Mouse (Mus musculus) midbrain, embryonic 13.5 days (tissue): ENCODE measurements at regions not wholly inside any gene's neighbourhood (a gene's known extent, or its start where the extent isn't known, plus 50 kb on each side); places are given as distances from the start of the nearest gene placed in this dataset.

ENCODE experiments used
- ATAC-seq: fragments of 200-750 bp; cut with Nextera tagmentation; 2 replicates; pipeline ENCODE4 v1.8.0; 2017; ENCODE audit warnings: mild to moderate bottlenecking, moderate TSS enrichment, moderate library complexity
- H3K27ac ChIP-seq: fragments of 300-500 bp; sonication (generic); 2 replicates; pipeline ENCODE4 v1.5.1; 2015; ENCODE audit warnings: inconsistent platforms, mild to moderate bottlenecking, moderate library complexity
- H3K27me3 ChIP-seq: fragments of 300-500 bp; sonication (generic); 2 replicates; pipeline ENCODE4 v1.6.1; 2015; ENCODE audit warnings: mild to moderate bottlenecking, inconsistent platforms
- H3K36me3 ChIP-seq: fragments of 300-500 bp; sonication (generic); 2 replicates; pipeline ENCODE4 v1.6.1; 2015; ENCODE audit warnings: mild to moderate bottlenecking, inconsistent platforms
- H3K4me1 ChIP-seq: fragments of 300-500 bp; sonication (generic); replicated peaks from 2 replicates; pipeline ENCODE4 v1.6.1; 2015; ENCODE audit warnings: inconsistent platforms
- H3K4me2 ChIP-seq: fragments of 300-500 bp; sonication (generic); replicated peaks from 2 replicates; pipeline ENCODE4 v1.6.1; 2015; ENCODE audit warnings: moderate library complexity, mild to moderate bottlenecking, inconsistent platforms
- H3K4me3 ChIP-seq: fragments of 300-500 bp; sonication (generic); replicated peaks from 2 replicates; pipeline ENCODE4 v1.5.1; 2015; ENCODE audit warnings: mild to moderate bottlenecking, inconsistent platforms
- H3K9ac ChIP-seq: fragments of 300-500 bp; sonication (generic); replicated peaks from 2 replicates; pipeline ENCODE4 v1.6.1; 2015; ENCODE audit warnings: mild to moderate bottlenecking, inconsistent platforms
- H3K9me3 ChIP-seq: fragments of 300-500 bp; sonication (generic); 2 replicates; pipeline ENCODE4 v1.6.1; 2016; ENCODE audit warnings: mild to moderate bottlenecking, inconsistent platforms
- WGBS: fragments of 180-500 bp; shearing (Covaris S2); methylation state at CpG from one replicate; pipeline ENCODE4 v1.1.7; 2015; 5-methylcytosine and 5-hydroxymethylcytosine counted together

DNA sequence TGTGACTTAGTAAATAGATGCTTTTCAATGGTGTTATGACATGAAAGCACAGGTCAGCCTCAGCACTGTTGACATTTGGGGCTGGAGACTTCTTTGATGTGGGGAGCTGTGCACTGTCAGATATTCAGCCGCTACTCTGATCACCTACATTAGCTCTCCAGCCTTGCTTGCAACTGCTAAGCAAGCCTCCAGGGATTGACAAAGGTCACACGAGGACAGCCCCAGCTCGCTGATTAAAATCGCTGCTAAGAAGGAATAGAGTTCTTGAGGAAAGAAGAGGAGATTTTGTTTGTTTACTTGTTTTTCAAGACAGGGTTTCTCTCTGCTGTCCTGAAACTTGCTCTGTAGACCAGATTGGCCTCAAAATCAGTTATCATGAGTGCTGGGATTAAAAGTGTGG, 126.8 kb upstream of the Zfp706 start:
- ATAC-seq = no peak
- Histone ChIP-seq H3K4me2 (no peak overlapping the region), H3K4me3 (no peak overlapping the region), H3K9me3 (no peaks in the 10 kb centered on the region), H3K27ac (peak overlapping the region; percentile 10; the same call in 1 of the 2 replicates), H3K9ac (no peak overlapping the region), H3K36me3 (no peaks in the 10 kb centered on the region), H3K27me3 (no peaks in the 10 kb centered on the region), H3K4me1 (peaks cover 20% of the 10 kb centered on the region)
- WGBS = 26% methylated on average over 4 of the region's 4 CpGs

DNA sequence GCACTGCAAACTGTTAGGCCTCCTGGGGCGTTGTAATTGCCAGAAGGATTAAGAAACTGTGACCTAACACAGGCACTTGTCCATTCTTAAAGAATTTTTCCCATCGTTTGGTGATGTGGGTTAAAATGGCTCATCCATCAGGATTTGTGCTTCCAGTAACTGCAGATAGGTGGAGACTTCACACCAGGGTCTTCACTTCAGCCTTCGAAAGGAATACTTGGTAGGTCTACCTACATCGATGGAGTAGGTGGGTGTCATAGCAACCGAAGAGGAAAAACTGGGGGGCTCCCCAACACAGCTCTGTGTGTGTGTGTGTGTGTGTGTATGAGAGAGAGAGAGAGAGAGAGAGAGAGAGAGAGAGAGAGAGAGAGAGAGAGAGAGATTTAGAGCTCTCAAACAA, 126.3 kb upstream of the Zfp706 start:
- Histone ChIP-seq H3K4me1 (peaks cover 20% of the 10 kb centered on the region), H3K27me3 (no peaks in the 10 kb centered on the region), H3K9me3 (no peaks in the 10 kb centered on the region), H3K27ac (no peak overlapping the region), H3K4me3 (no peak overlapping the region), H3K36me3 (no peaks in the 10 kb centered on the region), H3K9ac (no peak overlapping the region), H3K4me2 (no peak overlapping the region)
- 0 out of 2 replicates have a peak, but pooled peaks have one; percentile 49 for ATAC-seq
- WGBS = 32% methylated on average over 5 of the region's 5 CpGs

DNA sequence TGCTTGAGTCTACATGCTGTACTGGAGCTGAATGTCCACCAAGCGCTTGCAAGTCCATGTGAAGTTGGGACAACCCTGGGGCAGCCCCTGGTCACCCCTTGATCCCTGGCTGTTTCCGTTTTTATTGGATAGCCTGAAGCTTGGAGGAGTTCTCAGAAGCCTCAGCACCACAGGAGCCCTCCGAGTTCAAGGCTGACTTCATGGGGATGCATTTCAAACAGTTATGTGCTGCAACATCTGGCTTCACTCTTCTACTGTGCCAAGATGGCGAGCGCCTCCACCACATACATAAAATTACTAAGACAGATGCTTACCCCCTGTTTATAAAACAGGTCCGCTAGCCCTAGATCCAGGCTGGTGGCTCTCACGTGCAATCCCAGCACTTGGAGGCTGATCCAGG, 120.1 kb upstream of the Zfp706 start:
- no peaks in the 10 kb centered on the region for H3K4me1 ChIP-seq
- H3K36me3 ChIP-seq = no peaks in the 10 kb centered on the region
- H3K4me2 ChIP-seq = no peak overlapping the region
- H3K27ac ChIP-seq = no peak overlapping the region
- 81% methylated on average over 7 of the region's 7 CpGs for WGBS
- H3K27me3 ChIP-seq = no peaks in the 10 kb centered on the region
- no peak overlapping the region for H3K4me3 ChIP-seq
- no peak for ATAC-seq
- H3K9ac ChIP-seq = no peak overlapping the region
- no peaks in the 10 kb centered on the region for H3K9me3 ChIP-seq

DNA sequence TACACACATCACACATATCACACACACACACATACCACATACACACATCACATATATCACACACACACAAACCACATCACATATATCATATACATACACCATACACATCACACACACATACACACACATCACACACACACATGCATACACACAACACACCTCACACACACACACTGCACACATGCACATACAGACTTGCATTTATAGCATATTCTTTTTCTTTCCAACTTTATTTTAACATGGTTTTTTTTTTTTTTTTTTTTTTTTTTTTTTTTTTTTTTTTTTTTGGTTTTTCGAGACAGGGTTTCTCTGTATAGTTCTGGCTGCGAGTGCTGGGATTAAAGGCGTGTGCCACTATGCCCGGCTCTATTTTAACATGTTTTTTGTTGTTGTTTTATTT, 119.6 kb upstream of the Zfp706 start:
- no peak overlapping the region for H3K4me3 ChIP-seq
- WGBS = 92% methylated on average over 4 of the region's 4 CpGs
- no peak overlapping the region for H3K4me2 ChIP-seq
- ATAC-seq = no peak
- H3K9me3 ChIP-seq = no peaks in the 10 kb centered on the region
- no peak overlapping the region for H3K9ac ChIP-seq
- H3K36me3 ChIP-seq = no peaks in the 10 kb centered on the region
- no peaks in the 10 kb centered on the region for H3K27me3 ChIP-seq
- H3K27ac ChIP-seq = no peak overlapping the region
- no peaks in the 10 kb centered on the region for H3K4me1 ChIP-seq

DNA sequence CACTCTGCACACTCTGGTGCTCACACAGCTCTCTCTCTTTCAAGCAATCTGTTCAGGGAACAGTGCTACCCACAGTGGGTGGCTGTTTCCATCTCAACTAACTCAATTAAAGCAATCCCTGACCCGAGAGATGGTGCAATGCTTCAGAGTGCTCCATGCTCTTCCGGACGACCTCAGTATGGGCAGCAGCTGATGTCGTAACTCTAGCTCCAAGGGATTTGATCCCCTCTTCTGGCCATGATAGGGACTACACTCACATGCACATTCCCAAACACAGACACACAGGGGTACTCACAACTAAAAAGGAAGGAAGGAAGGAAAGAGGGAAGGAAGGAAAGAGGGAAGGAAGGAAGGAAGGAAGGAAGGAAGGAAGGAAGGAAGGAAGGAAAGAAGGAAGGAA, 118.2 kb upstream of the Zfp706 start:
- H3K4me2 ChIP-seq = no peak overlapping the region
- no peaks in the 10 kb centered on the region for H3K27me3 ChIP-seq
- WGBS = 65% methylated on average over 4 of the region's 4 CpGs
- no peaks in the 10 kb centered on the region for H3K4me1 ChIP-seq
- H3K9ac ChIP-seq = no peak overlapping the region
- no peak for ATAC-seq
- H3K9me3 ChIP-seq = no peaks in the 10 kb centered on the region
- H3K4me3 ChIP-seq = no peak overlapping the region
- no peak overlapping the region for H3K27ac ChIP-seq
- no peaks in the 10 kb centered on the region for H3K36me3 ChIP-seq

DNA sequence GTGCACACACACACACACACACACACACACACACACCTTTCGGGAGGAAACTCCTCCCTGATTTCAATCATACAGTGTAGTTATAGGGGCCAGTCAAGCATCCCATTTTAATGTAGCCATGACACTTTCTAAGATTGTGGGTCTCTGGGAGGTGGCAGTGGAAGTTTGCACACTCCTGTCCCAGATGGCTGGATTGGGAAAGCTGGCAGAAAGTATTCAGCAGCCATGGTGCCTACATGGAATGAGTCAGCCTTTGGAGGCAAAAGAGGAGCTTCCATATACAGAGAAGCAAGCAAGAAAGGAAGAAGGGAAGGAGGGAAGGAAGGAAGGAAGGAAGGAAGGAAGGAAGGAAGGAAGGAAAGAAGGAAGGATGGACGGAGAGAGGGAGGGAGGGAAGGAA, 117.4 kb upstream of the Zfp706 start:
- H3K27ac ChIP-seq = no peak overlapping the region
- H3K4me1 ChIP-seq = no peaks in the 10 kb centered on the region
- no peaks in the 10 kb centered on the region for H3K9me3 ChIP-seq
- H3K4me2 ChIP-seq = no peak overlapping the region
- H3K36me3 ChIP-seq = no peaks in the 10 kb centered on the region
- 91% methylated on average over 2 of the region's 2 CpGs for WGBS
- ATAC-seq = no peak
- H3K9ac ChIP-seq = no peak overlapping the region
- no peak overlapping the region for H3K4me3 ChIP-seq
- H3K27me3 ChIP-seq = no peaks in the 10 kb centered on the region

DNA sequence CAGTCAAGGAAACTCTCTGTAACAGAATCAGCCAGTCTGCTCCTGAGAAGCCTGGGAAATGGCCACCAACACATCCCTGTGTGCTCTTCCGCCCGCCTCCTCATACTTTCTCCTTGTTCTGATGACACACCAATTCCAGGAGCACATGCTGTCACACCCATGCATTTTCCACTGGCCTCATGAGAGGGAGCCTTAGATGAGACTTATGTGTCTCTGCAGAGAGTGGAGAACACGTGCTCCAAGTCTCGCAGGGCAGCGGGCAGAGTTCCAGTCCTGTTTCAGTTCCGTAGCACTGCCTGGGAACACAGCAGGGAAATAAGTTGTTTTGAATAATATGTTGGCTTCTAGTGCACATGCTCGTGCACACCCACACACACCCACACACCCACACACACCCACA, 116.7 kb upstream of the Zfp706 start:
- H3K36me3 ChIP-seq = no peaks in the 10 kb centered on the region
- WGBS = 88% methylated on average over 7 of the region's 7 CpGs
- H3K27me3 ChIP-seq = no peaks in the 10 kb centered on the region
- H3K4me1 ChIP-seq = no peaks in the 10 kb centered on the region
- no peak for ATAC-seq
- H3K4me2 ChIP-seq = no peak overlapping the region
- no peak overlapping the region for H3K4me3 ChIP-seq
- no peaks in the 10 kb centered on the region for H3K9me3 ChIP-seq
- no peak overlapping the region for H3K9ac ChIP-seq
- no peak overlapping the region for H3K27ac ChIP-seq

DNA sequence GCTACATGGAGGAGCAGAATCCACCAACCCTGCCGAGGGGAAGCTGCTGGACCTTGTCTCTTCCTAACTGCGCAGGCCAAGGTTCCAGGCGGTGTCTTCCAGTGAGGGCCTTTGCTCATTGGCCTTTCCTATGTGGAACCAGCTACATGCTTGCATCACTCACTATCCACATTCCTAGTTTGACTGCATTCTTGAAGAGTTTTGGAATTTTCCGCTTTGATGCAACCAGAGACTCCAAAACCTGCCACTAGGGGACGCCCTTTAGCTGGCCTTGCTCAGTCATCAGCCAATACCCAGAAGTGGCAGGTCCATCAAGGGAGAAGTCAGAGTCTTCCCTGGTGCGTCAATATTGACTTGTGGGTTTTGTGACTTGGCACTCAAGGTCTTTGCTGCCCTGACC, 112.8 kb upstream of the Zfp706 start:
- H3K36me3 ChIP-seq = no peaks in the 10 kb centered on the region
- no peak overlapping the region for H3K27ac ChIP-seq
- peak; percentile 55; the same call in 1 of the 2 replicates for ATAC-seq
- H3K9ac ChIP-seq = no peak overlapping the region
- WGBS = 17% methylated on average over 6 of the region's 6 CpGs
- H3K4me1 ChIP-seq = no peaks in the 10 kb centered on the region
- H3K27me3 ChIP-seq = no peaks in the 10 kb centered on the region
- H3K4me3 ChIP-seq = no peak overlapping the region
- H3K4me2 ChIP-seq = no peak overlapping the region
- H3K9me3 ChIP-seq = no peaks in the 10 kb centered on the region

DNA sequence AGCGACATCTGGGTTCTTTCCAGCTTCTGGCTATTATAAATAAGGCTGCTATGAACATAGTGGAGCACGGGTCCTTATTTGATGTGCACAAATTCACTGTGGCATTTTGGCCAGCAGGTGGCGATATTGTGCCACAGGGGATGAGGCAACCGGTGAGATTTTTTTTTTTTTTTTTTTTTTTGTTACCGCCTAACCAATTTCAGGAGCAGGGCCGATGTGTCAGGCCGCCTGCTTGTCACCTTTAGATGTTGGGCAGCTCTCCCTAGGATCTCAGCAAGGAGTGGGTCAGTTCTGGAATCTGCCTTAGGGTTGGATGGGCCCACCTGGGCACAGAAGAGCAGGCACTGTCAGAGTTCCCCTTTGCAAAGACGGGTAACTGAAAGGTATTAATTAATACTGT, 106.5 kb upstream of the Zfp706 start:
- WGBS = 20% methylated on average over 8 of the region's 8 CpGs
- no peaks in the 10 kb centered on the region for H3K27me3 ChIP-seq
- no peak overlapping the region for H3K4me3 ChIP-seq
- H3K27ac ChIP-seq = no peak overlapping the region
- no peak overlapping the region for H3K4me2 ChIP-seq
- no peaks in the 10 kb centered on the region; the same call in 1 of the 2 replicates for H3K9me3 ChIP-seq
- no peaks in the 10 kb centered on the region for H3K4me1 ChIP-seq
- H3K36me3 ChIP-seq = no peaks in the 10 kb centered on the region
- H3K9ac ChIP-seq = no peak overlapping the region
- ATAC-seq = 0 out of 2 replicates have a peak, but pooled peaks have one; percentile 55

DNA sequence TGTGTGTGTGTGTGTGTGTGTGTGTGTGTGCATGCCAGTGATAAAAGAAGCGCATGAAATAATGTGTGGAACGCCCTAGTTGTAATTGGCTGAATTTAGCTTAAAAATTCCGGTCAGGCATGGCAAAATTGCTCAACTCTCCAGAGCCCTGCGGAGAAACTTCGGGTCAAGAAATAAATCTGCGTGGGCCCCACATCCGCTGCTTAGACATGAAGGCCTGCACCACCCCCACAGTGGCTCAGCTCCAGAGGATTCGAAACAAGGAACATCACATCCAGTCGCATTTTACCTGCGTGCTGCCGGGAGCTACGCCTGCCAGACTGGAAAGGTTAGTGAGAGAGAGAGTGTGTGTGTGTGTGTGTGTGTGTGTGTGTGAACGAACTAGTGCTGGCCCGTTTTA, 102.9 kb upstream of the Zfp706 start:
- H3K27me3 ChIP-seq = no peaks in the 10 kb centered on the region; the same call in 1 of the 2 replicates
- no peaks in the 10 kb centered on the region for H3K36me3 ChIP-seq
- H3K9ac ChIP-seq = no peak overlapping the region
- ATAC-seq = no peak
- no peak overlapping the region for H3K4me3 ChIP-seq
- no peak overlapping the region for H3K27ac ChIP-seq
- H3K4me1 ChIP-seq = no peaks in the 10 kb centered on the region
- H3K4me2 ChIP-seq = no peak overlapping the region
- 92% methylated on average over 14 of the region's 14 CpGs for WGBS
- no peaks in the 10 kb centered on the region; the same call in 1 of the 2 replicates for H3K9me3 ChIP-seq

DNA sequence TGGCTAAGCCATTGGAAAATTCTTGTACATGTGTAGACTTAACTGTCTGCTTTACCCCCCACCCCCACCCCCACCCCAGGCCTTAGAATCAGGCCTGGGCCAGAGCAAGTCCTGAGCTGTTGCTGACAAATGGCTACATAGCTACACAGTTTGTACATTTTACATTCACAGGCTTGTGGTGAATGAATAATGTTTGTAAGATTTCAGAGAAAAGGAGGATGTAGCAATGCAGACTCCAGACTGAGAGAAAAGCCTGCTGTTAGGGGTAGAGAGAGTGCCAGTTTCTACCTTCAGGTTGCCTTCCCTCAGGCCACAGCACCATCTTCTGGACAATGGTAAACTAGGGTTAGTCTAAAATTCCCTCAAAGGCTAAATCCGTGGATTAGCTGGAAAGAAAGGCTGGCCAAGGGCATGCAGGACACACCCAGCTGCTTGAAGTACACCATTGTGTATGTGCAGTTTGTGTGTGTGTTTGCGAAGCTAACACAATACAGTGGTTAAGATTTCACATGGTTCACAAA, 94.5 kb upstream of the Zfp706 start:
- Histone ChIP-seq H3K27ac (no peak overlapping the region), H3K36me3 (no peaks in the 10 kb centered on the region), H3K4me1 (no peaks in the 10 kb centered on the region; the same call in 1 of the 2 replicates), H3K9me3 (no peaks in the 10 kb centered on the region), H3K4me3 (no peak overlapping the region), H3K27me3 (no peaks in the 10 kb centered on the region), H3K9ac (no peak overlapping the region), H3K4me2 (no peak overlapping the region)
- 41% methylated on average over 2 of the region's 2 CpGs for WGBS
- ATAC-seq = no peak

DNA sequence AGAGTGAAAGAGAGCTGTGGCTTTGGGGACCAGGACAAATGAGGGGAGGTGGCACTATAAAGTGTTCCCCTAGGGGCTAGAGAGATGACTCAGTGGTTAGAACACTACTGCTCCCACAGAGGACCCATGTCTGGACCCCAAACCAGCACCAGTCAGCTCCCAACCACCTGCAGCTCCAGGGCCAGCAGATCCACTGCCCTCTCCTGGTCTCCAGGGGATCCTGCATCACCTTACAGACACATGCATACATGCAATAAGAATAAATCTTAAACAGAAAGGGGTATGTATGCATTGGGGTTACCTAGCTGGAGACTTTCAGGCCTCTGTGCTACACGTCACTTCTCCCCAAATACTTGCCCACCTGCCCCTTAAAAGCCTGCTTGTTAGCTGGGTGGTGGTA, 93.8 kb upstream of the Zfp706 start:
- no peak overlapping the region for H3K4me3 ChIP-seq
- no peak for ATAC-seq
- no peak overlapping the region for H3K4me2 ChIP-seq
- no peak overlapping the region for H3K27ac ChIP-seq
- no peaks in the 10 kb centered on the region for H3K27me3 ChIP-seq
- H3K4me1 ChIP-seq = no peaks in the 10 kb centered on the region; the same call in 1 of the 2 replicates
- no peaks in the 10 kb centered on the region for H3K36me3 ChIP-seq
- WGBS = 84% methylated on average over 1 of the region's 1 CpGs
- no peaks in the 10 kb centered on the region for H3K9me3 ChIP-seq
- H3K9ac ChIP-seq = no peak overlapping the region

DNA sequence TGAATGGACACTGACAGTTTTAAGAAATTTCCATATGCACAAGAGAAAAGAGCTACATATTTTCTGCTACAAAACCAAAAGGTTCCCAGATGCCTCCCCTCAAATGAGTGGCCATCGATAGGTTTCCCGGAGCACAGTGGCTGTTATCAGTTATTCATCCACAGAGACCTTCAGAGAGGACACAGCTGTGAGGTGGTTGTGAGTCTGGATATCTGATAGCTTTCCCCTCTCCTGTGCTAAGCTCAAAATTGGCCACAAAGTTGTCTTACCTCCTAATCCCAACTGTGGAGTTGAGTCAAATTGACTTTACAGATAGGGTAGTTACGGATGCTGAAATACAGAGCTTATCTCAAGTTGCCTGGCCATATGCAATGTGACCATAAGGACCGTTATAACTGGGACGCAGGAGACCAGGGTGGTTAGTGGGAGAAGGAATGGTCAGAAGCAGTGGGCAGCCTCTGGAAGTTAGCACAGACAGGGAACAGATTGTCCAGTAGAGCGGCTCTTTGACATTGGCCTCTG, 93.3 kb upstream of the Zfp706 start:
- no peak for ATAC-seq
- H3K9ac ChIP-seq = no peak overlapping the region
- no peak overlapping the region for H3K27ac ChIP-seq
- no peaks in the 10 kb centered on the region; the same call in 1 of the 2 replicates for H3K4me1 ChIP-seq
- no peaks in the 10 kb centered on the region for H3K36me3 ChIP-seq
- WGBS = 97% methylated on average over 6 of the region's 6 CpGs
- H3K4me2 ChIP-seq = no peak overlapping the region
- no peak overlapping the region for H3K4me3 ChIP-seq
- no peaks in the 10 kb centered on the region for H3K27me3 ChIP-seq
- no peaks in the 10 kb centered on the region for H3K9me3 ChIP-seq
